Comparison of ENCODE assay signal across 24 mouse cellular contexts in genomic region chr11:59743712-59744111, GRCm38 (mm10). TPM values are rescaled to one million over a fixed set of nuclear protein-coding genes. Genes with fewer than 3 reads are reported as not detected.
"Had no signal": no experiment of that assay in that cellular context is flagged by ENCODE, and none has a peak within 500 bp of the region (broad histone marks: within the 10 kb centered on the region; RNA-seq: fewer than 3 reads in every experiment).

No protein-coding gene starts in this region.

- H3K27me3 ChIP-seq: kidney, embryonic 15.5 days; limb, embryonic 12.5 days; limb, embryonic 15.5 days; megakaryocyte, embryonic 14.5 days; midbrain, embryonic 15.5 days; neural tube, embryonic 12.5 days; neural tube, embryonic 15.5 days; stomach, embryonic 15.5 days had no signal

- ATAC-seq: intestine, postnatal 0 days; liver, postnatal 0 days; lung, postnatal 0 days; midbrain, embryonic 15.5 days had no signal

- H3K27ac ChIP-seq: kidney, embryonic 15.5 days; limb, embryonic 12.5 days; limb, embryonic 15.5 days; liver, embryonic 14.5 days; macrophage; midbrain, embryonic 10.5 days; midbrain, embryonic 15.5 days; neural tube, embryonic 12.5 days; neural tube, embryonic 15.5 days; stomach, embryonic 15.5 days had no signal

- H3K9me3 ChIP-seq: kidney, embryonic 15.5 days; limb, embryonic 12.5 days; limb, embryonic 15.5 days; megakaryocyte, embryonic 14.5 days; midbrain, embryonic 10.5 days; midbrain, embryonic 15.5 days; neural tube, embryonic 12.5 days; neural tube, embryonic 15.5 days; stomach, embryonic 15.5 days had no signal

- H3K4me2 ChIP-seq: kidney, embryonic 15.5 days; limb, embryonic 12.5 days; limb, embryonic 15.5 days; liver, embryonic 11.5 days; lung, embryonic 14.5 days; midbrain, embryonic 15.5 days; neural tube, embryonic 12.5 days; neural tube, embryonic 15.5 days; stomach, embryonic 15.5 days had no signal

- DNase-seq: kidney, adult 8-10 months; kidney, postnatal 10 days; left cerebral cortex, postnatal 4 days; liver, postnatal 0 days; lung, embryonic 14.5 days; retina, postnatal 1 day; right cerebral cortex, postnatal 25 days; spleen, adult 18-20 months; thymus, adult 18-20 months; thymus, postnatal 4 days had no signal

- H3K9ac ChIP-seq: kidney, embryonic 15.5 days; limb, embryonic 12.5 days; limb, embryonic 15.5 days; liver, embryonic 14.5 days; liver, postnatal 0 days; lung, embryonic 14.5 days; midbrain, embryonic 15.5 days; neural tube, embryonic 12.5 days; neural tube, embryonic 15.5 days; stomach, embryonic 15.5 days had no signal

- H3K4me1 ChIP-seq: kidney, embryonic 15.5 days; limb, embryonic 12.5 days; limb, embryonic 15.5 days; midbrain, embryonic 10.5 days; midbrain, embryonic 15.5 days; neural tube, embryonic 12.5 days; neural tube, embryonic 15.5 days; stomach, embryonic 15.5 days had no signal

- H3K4me3 ChIP-seq: kidney, embryonic 15.5 days; limb, embryonic 12.5 days; limb, embryonic 15.5 days; megakaryocyte, embryonic 14.5 days; midbrain, embryonic 10.5 days; midbrain, embryonic 15.5 days; neural tube, embryonic 12.5 days; neural tube, embryonic 15.5 days; stomach, embryonic 15.5 days had no signal

RNA-seq across cellular contexts. Expression of gene Pld6, which starts 43.7 kb away (rescaled TPM):
- polyA plus RNA-seq: macrophage had no signal
